Mouse (Mus musculus): ENCODE data around the gene Ndufs2. TPM values are rescaled to one million over a fixed set of nuclear protein-coding genes. Genes with fewer than 3 reads are reported as not detected.

Ndufs2 gene
- polyA plus RNA-seq, 1 experiment from 2014 or later = 264 TPM

- Histone ChIP-seq H3K9me3 (ENCODE audit: control insufficient read depth, low read length) (no peaks in the 10 kb centered on the region), H3K4me2 (ENCODE audit: low read depth, severe bottlenecking) (peak within 1 kb of the TSS; percentile 83), H3K36me3 (ENCODE audit: control insufficient read depth, insufficient read depth, low read length) (peaks cover 23% of the 10 kb centered on the region), H3K27me3 (ENCODE audit: control insufficient read depth, insufficient read depth, low read length) (no peaks in the 10 kb centered on the region), H3K9ac (ENCODE audit: low read length) (peak within 1 kb of the TSS; percentile 73), H3K4me3 (ENCODE audit: low read depth, low read length) (peak within 1 kb of the TSS; percentile 78), H3K27ac (replicated peaks; ENCODE audit: low read depth, low read length) (peak within 1 kb of the TSS; percentile 71), H3K4me1 (ENCODE audit: control insufficient read depth, insufficient read depth, low read length) (peaks cover 14% of the 10 kb centered on the region)
- under 1% methylated on average over 26 of the region's 26 CpGs for WGBS
- DNase-seq (ENCODE audit: low spot score) = peak; percentile 90
- ATAC-seq (ENCODE audit: insufficient number of reproducible peaks, low FRiP score, low TSS enrichment, low read depth) = peak; percentile 96
Measured at GRCm38 (mm10) chr1:171280916-171281527, 29.8 kb upstream of the Ndufs2 start, which contains the start of gene Ppox. TSS of gene Ppox (minus strand) at chr1:171281186.

GRCm38 (mm10) chr1:171280250-171280915, 29.2 kb upstream of the Ndufs2 start:
- H3K9me3 ChIP-seq (ENCODE audit: control insufficient read depth, low read length) = no peaks in the 10 kb centered on the region
- no peak; the same call in 1 of the 2 replicates for ATAC-seq (ENCODE audit: insufficient number of reproducible peaks, low FRiP score, low TSS enrichment, low read depth)
- no peak for DNase-seq (ENCODE audit: low spot score)
- H3K9ac ChIP-seq (ENCODE audit: low read length) = peak overlapping the region; percentile 73
- H3K4me2 ChIP-seq (ENCODE audit: low read depth, severe bottlenecking) = peak overlapping the region; percentile 83
- H3K4me3 ChIP-seq (ENCODE audit: low read depth, low read length) = peak overlapping the region; percentile 78
- WGBS = under 1% methylated on average over 25 of the region's 25 CpGs
- no peaks in the 10 kb centered on the region for H3K27me3 ChIP-seq (ENCODE audit: control insufficient read depth, insufficient read depth, low read length)
- H3K27ac ChIP-seq (replicated peaks; ENCODE audit: low read depth, low read length) = no peak overlapping the region
- peaks cover 24% of the 10 kb centered on the region for H3K36me3 ChIP-seq (ENCODE audit: control insufficient read depth, insufficient read depth, low read length)
- peaks cover 14% of the 10 kb centered on the region for H3K4me1 ChIP-seq (ENCODE audit: control insufficient read depth, insufficient read depth, low read length)

- H3K9ac ChIP-seq (ENCODE audit: low read length) = peak overlapping the region; percentile 73
- H3K4me1 ChIP-seq (ENCODE audit: control insufficient read depth, insufficient read depth, low read length) = peaks cover 14% of the 10 kb centered on the region
- no peaks in the 10 kb centered on the region for H3K27me3 ChIP-seq (ENCODE audit: control insufficient read depth, insufficient read depth, low read length)
- WGBS = 59% methylated on average over 5 of the region's 5 CpGs
- no peak for ATAC-seq (ENCODE audit: insufficient number of reproducible peaks, low FRiP score, low TSS enrichment, low read depth)
- peaks cover 27% of the 10 kb centered on the region for H3K36me3 ChIP-seq (ENCODE audit: control insufficient read depth, insufficient read depth, low read length)
- H3K4me3 ChIP-seq (ENCODE audit: low read depth, low read length) = peak overlapping the region; percentile 78
- no peak for DNase-seq (ENCODE audit: low spot score)
- peak overlapping the region; percentile 83 for H3K4me2 ChIP-seq (ENCODE audit: low read depth, severe bottlenecking)
- H3K9me3 ChIP-seq (ENCODE audit: control insufficient read depth, low read length) = no peaks in the 10 kb centered on the region
- H3K27ac ChIP-seq (replicated peaks; ENCODE audit: low read depth, low read length) = no peak overlapping the region
Measured at GRCm38 (mm10) chr1:171279721-171280120, 28.5 kb upstream of the Ndufs2 start.

GRCm38 (mm10) chr1:171279012-171279705, 28.0 kb upstream of the Ndufs2 start:
- Histone ChIP-seq H3K27me3 (ENCODE audit: control insufficient read depth, insufficient read depth, low read length) (no peaks in the 10 kb centered on the region), H3K9ac (ENCODE audit: low read length) (peak overlapping the region; percentile 73; the same call in 1 of the 2 replicates), H3K36me3 (ENCODE audit: control insufficient read depth, insufficient read depth, low read length) (peaks cover 24% of the 10 kb centered on the region), H3K4me3 (ENCODE audit: low read depth, low read length) (no peak overlapping the region), H3K9me3 (ENCODE audit: control insufficient read depth, low read length) (no peaks in the 10 kb centered on the region), H3K27ac (replicated peaks; ENCODE audit: low read depth, low read length) (no peak overlapping the region), H3K4me1 (ENCODE audit: control insufficient read depth, insufficient read depth, low read length) (peaks cover 14% of the 10 kb centered on the region), H3K4me2 (ENCODE audit: low read depth, severe bottlenecking) (no peak overlapping the region; the same call in 1 of the 2 replicates)
- WGBS = 88% methylated on average over 14 of the region's 14 CpGs
- ATAC-seq (ENCODE audit: insufficient number of reproducible peaks, low FRiP score, low TSS enrichment, low read depth) (no peak), DNase-seq (ENCODE audit: low spot score) (no peak)

GRCm38 (mm10) chr1:171278436-171278835, 27.2 kb upstream of the Ndufs2 start:
- H3K36me3 ChIP-seq (ENCODE audit: control insufficient read depth, insufficient read depth, low read length) = peaks cover 25% of the 10 kb centered on the region
- no peaks in the 10 kb centered on the region for H3K27me3 ChIP-seq (ENCODE audit: control insufficient read depth, insufficient read depth, low read length)
- no peak overlapping the region for H3K4me3 ChIP-seq (ENCODE audit: low read depth, low read length)
- 91% methylated on average over 8 of the region's 8 CpGs for WGBS
- DNase-seq (ENCODE audit: low spot score) (no peak), ATAC-seq (ENCODE audit: insufficient number of reproducible peaks, low FRiP score, low TSS enrichment, low read depth) (no peak)
- H3K9me3 ChIP-seq (ENCODE audit: control insufficient read depth, low read length) = no peaks in the 10 kb centered on the region
- H3K4me1 ChIP-seq (ENCODE audit: control insufficient read depth, insufficient read depth, low read length) = peaks cover 14% of the 10 kb centered on the region
- H3K4me2 ChIP-seq (ENCODE audit: low read depth, severe bottlenecking) = no peak overlapping the region
- H3K27ac ChIP-seq (replicated peaks; ENCODE audit: low read depth, low read length) = no peak overlapping the region
- H3K9ac ChIP-seq (ENCODE audit: low read length) = no peak overlapping the region

GRCm38 (mm10) chr1:171277736-171278135, 26.5 kb upstream of the Ndufs2 start:
- no peak for DNase-seq (ENCODE audit: low spot score)
- Histone ChIP-seq H3K4me2 (ENCODE audit: low read depth, severe bottlenecking) (0 out of 2 replicates have a peak overlapping the region, but pooled peaks have one; percentile 13), H3K4me1 (ENCODE audit: control insufficient read depth, insufficient read depth, low read length) (peaks cover 14% of the 10 kb centered on the region), H3K9me3 (ENCODE audit: control insufficient read depth, low read length) (no peaks in the 10 kb centered on the region), H3K4me3 (ENCODE audit: low read depth, low read length) (no peak overlapping the region), H3K27me3 (ENCODE audit: control insufficient read depth, insufficient read depth, low read length) (no peaks in the 10 kb centered on the region), H3K9ac (ENCODE audit: low read length) (no peak overlapping the region), H3K27ac (replicated peaks; ENCODE audit: low read depth, low read length) (no peak overlapping the region), H3K36me3 (ENCODE audit: control insufficient read depth, insufficient read depth, low read length) (peaks cover 28% of the 10 kb centered on the region)
- 81% methylated on average over 10 of the region's 10 CpGs for WGBS
- ATAC-seq (ENCODE audit: insufficient number of reproducible peaks, low FRiP score, low TSS enrichment, low read depth) = no peak

- ATAC-seq (ENCODE audit: insufficient number of reproducible peaks, low FRiP score, low TSS enrichment, low read depth) (no peak), DNase-seq (ENCODE audit: low spot score) (no peak)
- Histone ChIP-seq H3K4me2 (ENCODE audit: low read depth, severe bottlenecking) (no peak overlapping the region), H3K9me3 (ENCODE audit: control insufficient read depth, low read length) (no peaks in the 10 kb centered on the region), H3K27me3 (ENCODE audit: control insufficient read depth, insufficient read depth, low read length) (no peaks in the 10 kb centered on the region), H3K4me1 (ENCODE audit: control insufficient read depth, insufficient read depth, low read length) (peaks cover 9% of the 10 kb centered on the region), H3K36me3 (ENCODE audit: control insufficient read depth, insufficient read depth, low read length) (peaks cover 28% of the 10 kb centered on the region), H3K9ac (ENCODE audit: low read length) (no peak overlapping the region), H3K4me3 (ENCODE audit: low read depth, low read length) (no peak overlapping the region), H3K27ac (replicated peaks; ENCODE audit: low read depth, low read length) (no peak overlapping the region)
- whole genome bisulfite sequencing = 95% methylated on average over 14 of the region's 14 CpGs
Measured at GRCm38 (mm10) chr1:171276110-171276748, 25.0 kb upstream of the Ndufs2 start.

- H3K4me1 ChIP-seq (ENCODE audit: control insufficient read depth, insufficient read depth, low read length) = peaks cover 13% of the 10 kb centered on the region
- H3K4me2 ChIP-seq (ENCODE audit: low read depth, severe bottlenecking) = no peak overlapping the region
- DNase-seq (ENCODE audit: low spot score) = no peak
- H3K9me3 ChIP-seq (ENCODE audit: control insufficient read depth, low read length) = no peaks in the 10 kb centered on the region
- H3K4me3 ChIP-seq (ENCODE audit: low read depth, low read length) = no peak overlapping the region
- no peak overlapping the region for H3K9ac ChIP-seq (ENCODE audit: low read length)
- no peak overlapping the region for H3K27ac ChIP-seq (replicated peaks; ENCODE audit: low read depth, low read length)
- peaks cover 28% of the 10 kb centered on the region for H3K36me3 ChIP-seq (ENCODE audit: control insufficient read depth, insufficient read depth, low read length)
- H3K27me3 ChIP-seq (ENCODE audit: control insufficient read depth, insufficient read depth, low read length) = no peaks in the 10 kb centered on the region
- ATAC-seq (ENCODE audit: insufficient number of reproducible peaks, low FRiP score, low TSS enrichment, low read depth) = no peak
- WGBS = 94% methylated on average over 11 of the region's 11 CpGs
Measured at GRCm38 (mm10) chr1:171275144-171275734, 24.1 kb upstream of the Ndufs2 start.

Data from limb, embryonic 11.5 days (tissue).